Mouse (Mus musculus): ENCODE measurements around the gene Col4a3.

The Col4a3 gene

DNA sequence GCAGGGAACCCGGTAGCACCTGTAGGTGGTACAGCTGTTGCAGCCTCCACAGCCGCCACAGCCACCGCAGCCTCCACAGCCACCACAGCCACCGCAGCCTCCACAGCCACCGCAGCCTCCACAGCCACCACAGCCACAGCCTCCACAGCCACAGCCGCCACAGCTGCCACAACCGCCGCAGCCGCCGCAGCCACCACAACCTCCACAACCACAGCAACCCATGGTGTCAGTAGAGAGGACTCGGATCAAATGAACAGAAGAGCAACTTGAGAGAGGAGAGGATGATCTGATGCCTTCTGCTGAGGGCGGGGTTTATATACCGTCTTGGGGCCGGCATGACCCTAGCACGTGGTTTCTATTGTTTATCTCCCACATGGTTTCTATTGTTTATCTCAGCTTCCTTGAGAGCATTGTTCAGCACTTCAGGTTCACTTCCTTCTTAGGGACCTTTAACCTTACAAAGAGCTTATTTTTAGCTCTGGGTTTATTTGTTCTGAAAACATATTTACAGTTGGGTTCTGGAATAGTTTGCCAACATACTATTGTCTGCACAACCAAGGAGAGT is 184.4 kb downstream of the Col4a3 start, which contains the start of gene Gm47791:
Gene Gm47791 (minus strand): TSS at position 222 of the 565 bp plus-strand sequence.
- no peak for DNase-seq (ENCODE audit: low spot score)
